Mouse (Mus musculus) hindbrain, postnatal 0 days (tissue): ENCODE data around the gene Ankrd44. TPM values are rescaled to one million over a fixed set of nuclear protein-coding genes. Genes with fewer than 3 reads are reported as not detected.
A peak's percentile ranks its signal among the peaks of the same experiment; 100 is the strongest.

Experiments used
- ATAC-seq: fragments of 200-750 bp; cut with Nextera tagmentation; 2 replicates; pipeline ENCODE4 v1.8.0; 2017; ENCODE audit warnings: mild to moderate bottlenecking, moderate TSS enrichment, moderate library complexity
- DNase-seq: peaks from one replicate; pipeline ENCODE4 v3.0.0-alpha.2; 2015; ENCODE audit warnings: low spot score
- H3K27ac ChIP-seq: fragments of 300-500 bp; sonication (generic); 2 replicates; pipeline ENCODE4 v1.5.1; 2014; ENCODE audit warnings: mild to moderate bottlenecking
- H3K27me3 ChIP-seq: fragments of 300-500 bp; sonication (generic); 2 replicates; pipeline ENCODE4 v1.6.1; 2014; ENCODE audit warnings: low read length, mixed read lengths; ENCODE audit not compliant: insufficient read depth
- H3K36me3 ChIP-seq: fragments of 300-500 bp; sonication (generic); 2 replicates; pipeline ENCODE4 v1.6.1; 2014; ENCODE audit warnings: low read length, mixed read lengths; ENCODE audit not compliant: insufficient read depth
- H3K4me1 ChIP-seq: fragments of 300-500 bp; sonication (generic); 2 replicates; pipeline ENCODE4 v1.6.1; 2014; ENCODE audit warnings: antibody characterized with exemption, low read length, mixed read lengths; ENCODE audit not compliant: insufficient read depth
- H3K4me2 ChIP-seq: fragments of 300-500 bp; sonication (generic); 2 replicates; pipeline ENCODE4 v1.6.1; 2014; ENCODE audit warnings: low read depth, mild to moderate bottlenecking, low read length, moderate library complexity, mixed read lengths
- H3K4me3 ChIP-seq: fragments of 300-500 bp; sonication (generic); 2 replicates; pipeline ENCODE4 v1.5.1; 2014; ENCODE audit warnings: low read length
- H3K9ac ChIP-seq: fragments of 300-500 bp; sonication (generic); replicated peaks from 2 replicates; pipeline ENCODE4 v1.6.1; 2014; ENCODE audit warnings: mild to moderate bottlenecking, low read length, moderate library complexity, mixed read lengths
- H3K9me3 ChIP-seq: fragments of 300-500 bp; sonication (generic); 2 replicates; pipeline ENCODE4 v1.6.1; 2016; ENCODE audit warnings: low read length, mixed read lengths
- CTCF ChIP-seq: IDR thresholded peaks from 2 replicates; pipeline ENCODE4 v1.5.1; 2016; ENCODE audit warnings: antibody characterized with exemption, control low read depth, low read depth
- WGBS: fragments of 180-500 bp; shearing (Covaris S2); extraction: QIAGEN DNeasy Blood & Tissue Kit; methylation state at CpG from one replicate; pipeline ENCODE4 v1.1.7; 2014; 5-methylcytosine and 5-hydroxymethylcytosine counted together
- polyA plus RNA-seq: library from polyadenylated mRNA; unstranded; fragments of >200 nt; fragmentation: Nextera tagmentation; extraction: Ambion mirVana; gene quantifications from 2 replicates; pipeline ENCODE4 v1.2.1, GENCODE M21; 2015
- total RNA-seq: library from RNA; depleted of rRNA; stranded (reverse); fragments of >200 nt; gene quantifications from 2 replicates; pipeline ENCODE4 v1.2.3, GENCODE M21; 2014

The Ankrd44 gene
- total and polyA plus RNA-seq, 2 experiments from 2014 or later = 13.7 to 82.9 TPM

GRCm38 (mm10) chr1:54913379-54913873 is 12.8 kb downstream of the Ankrd44 start:
- Histone ChIP-seq H3K9me3 (no peaks in the 10 kb centered on the region), H3K27ac (no peak overlapping the region), H3K4me1 (0 out of 2 replicates have a peak, but pooled peaks cover 6% of the 10 kb centered on the region), H3K4me2 (no peak overlapping the region), H3K4me3 (no peak overlapping the region), H3K9ac (no peak overlapping the region), H3K36me3 (no peaks in the 10 kb centered on the region), H3K27me3 (no peaks in the 10 kb centered on the region)
- DNase-seq (no peak), ATAC-seq (no peak)
- no peak for TF ChIP-seq CTCF
- WGBS = 90% methylated on average over 3 of the region's 3 CpGs

- Histone ChIP-seq H3K27me3 (no peaks in the 10 kb centered on the region), H3K36me3 (no peaks in the 10 kb centered on the region), H3K4me3 (no peak overlapping the region), H3K4me2 (no peak overlapping the region), H3K9ac (no peak overlapping the region), H3K9me3 (no peaks in the 10 kb centered on the region), H3K4me1 (0 out of 2 replicates have a peak, but pooled peaks cover 6% of the 10 kb centered on the region), H3K27ac (no peak overlapping the region)
- TF ChIP-seq CTCF = peak; percentile 23; the same call in 1 of the 2 replicates
- no peak for DNase-seq
- no peak for ATAC-seq
These were observed 13.2 kb downstream of the Ankrd44 start for GRCm38 (mm10) chr1:54913063-54913335.

- TF ChIP-seq CTCF = no peak
- WGBS = 58% methylated on average over 7 of the region's 7 CpGs
- ATAC-seq (0 out of 2 replicates have a peak, but pooled peaks have one; percentile 27), DNase-seq (no peak)
- Histone ChIP-seq H3K4me3 (no peak overlapping the region), H3K27ac (no peak overlapping the region), H3K27me3 (no peaks in the 10 kb centered on the region), H3K9ac (no peak overlapping the region), H3K9me3 (no peaks in the 10 kb centered on the region), H3K4me2 (no peak overlapping the region), H3K4me1 (0 out of 2 replicates have a peak, but pooled peaks cover 6% of the 10 kb centered on the region), H3K36me3 (no peaks in the 10 kb centered on the region)
These were observed 13.7 kb downstream of the Ankrd44 start for GRCm38 (mm10) chr1:54912290-54913062.

DNA sequence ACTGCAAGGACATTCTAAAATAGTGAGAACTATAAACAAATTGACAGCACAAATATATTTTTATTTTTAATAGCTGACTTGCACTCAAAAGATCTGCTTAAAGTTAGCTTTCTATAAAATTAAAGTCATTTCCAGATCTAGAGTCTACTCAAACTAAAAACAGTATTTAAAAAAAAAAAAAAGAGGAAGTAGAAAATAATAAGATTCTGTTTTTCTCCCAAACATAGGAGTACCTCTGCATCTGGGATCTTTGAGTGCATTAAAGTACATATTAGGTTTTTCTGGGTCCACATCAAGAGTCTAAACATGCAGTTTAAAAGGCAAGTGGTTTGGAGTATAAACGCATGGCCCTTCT is 15.0 kb downstream of the Ankrd44 start:
- Histone ChIP-seq H3K4me2 (no peak overlapping the region), H3K4me3 (no peak overlapping the region), H3K27me3 (no peaks in the 10 kb centered on the region), H3K9ac (no peak overlapping the region), H3K36me3 (no peaks in the 10 kb centered on the region), H3K9me3 (no peaks in the 10 kb centered on the region), H3K27ac (no peak overlapping the region), H3K4me1 (peaks cover 13% of the 10 kb centered on the region; the same call in 1 of the 2 replicates)
- no peak for DNase-seq
- no peak for TF ChIP-seq CTCF
- no peak for ATAC-seq
- WGBS = 94% methylated on average over 1 of the region's 1 CpGs

DNA sequence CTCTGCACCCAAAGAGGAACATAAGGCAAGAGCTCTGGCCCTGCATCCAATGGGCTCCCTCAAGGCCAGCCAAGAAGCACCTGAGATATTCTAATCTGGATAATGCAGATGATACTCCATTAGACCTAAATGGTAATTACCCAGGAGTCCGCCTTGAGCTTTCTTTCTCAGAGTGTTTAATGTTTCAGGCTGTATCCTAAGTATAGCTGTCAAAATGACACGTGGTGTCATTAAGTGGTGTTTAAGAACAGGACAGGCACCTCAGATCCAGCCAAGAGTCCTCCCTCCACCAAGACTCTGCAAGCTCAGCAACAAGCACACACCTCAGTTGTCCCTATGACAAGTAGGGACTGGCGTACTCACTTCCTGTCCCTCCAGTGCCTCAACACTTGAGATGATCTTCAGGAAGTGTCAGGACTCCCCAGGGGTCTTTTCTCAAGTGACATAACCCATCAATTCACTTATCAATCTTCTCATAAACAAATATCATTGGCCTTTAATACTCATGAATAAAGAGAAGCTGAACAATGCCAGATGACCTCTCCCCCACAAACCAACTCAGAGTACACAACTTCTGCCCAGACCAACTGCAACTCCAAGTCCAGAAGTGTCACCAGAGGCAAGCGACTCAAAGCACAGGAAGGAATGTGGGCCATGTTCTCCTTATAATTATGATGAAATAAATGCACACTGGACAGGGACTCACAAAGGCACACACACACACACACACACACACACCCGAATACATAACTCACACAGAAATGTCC is 15.5 kb downstream of the Ankrd44 start:
- TF ChIP-seq CTCF = no peak

DNA sequence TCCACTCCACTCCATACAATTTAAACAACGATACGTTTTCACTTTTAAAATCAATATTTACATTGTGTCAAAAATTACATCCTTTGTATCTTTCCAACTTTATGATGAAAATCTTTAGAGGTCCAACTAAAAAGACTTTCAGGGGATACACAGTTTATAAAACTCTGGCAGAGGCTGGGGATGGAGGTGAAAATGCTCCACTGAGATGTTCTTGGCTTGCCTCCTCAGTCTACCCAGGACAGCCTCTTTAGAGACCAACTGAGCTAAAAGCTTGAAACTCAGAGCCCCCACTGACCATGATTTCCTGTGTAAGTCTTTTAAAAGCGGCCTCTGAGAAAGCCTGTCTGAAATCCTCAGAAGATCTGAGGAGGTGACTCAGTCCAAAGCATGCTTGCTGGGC is 17.4 kb downstream of the Ankrd44 start:
- H3K27me3 ChIP-seq = no peaks in the 10 kb centered on the region
- H3K4me3 ChIP-seq = no peak overlapping the region
- WGBS = 82% methylated on average over 3 of the region's 3 CpGs
- no peak overlapping the region for H3K9ac ChIP-seq
- ATAC-seq (no peak), DNase-seq (no peak)
- H3K9me3 ChIP-seq = no peaks in the 10 kb centered on the region
- H3K36me3 ChIP-seq = no peaks in the 10 kb centered on the region
- H3K4me1 ChIP-seq = peaks cover 13% of the 10 kb centered on the region; the same call in 1 of the 2 replicates
- TF ChIP-seq CTCF = no peak
- H3K4me2 ChIP-seq = no peak overlapping the region
- no peak overlapping the region for H3K27ac ChIP-seq

More for the DNA sequence above, 15.5 kb downstream of the Ankrd44 start:
- Histone ChIP-seq H3K9ac (no peak overlapping the region), H3K36me3 (no peaks in the 10 kb centered on the region), H3K4me1 (peaks cover 13% of the 10 kb centered on the region; the same call in 1 of the 2 replicates), H3K27me3 (no peaks in the 10 kb centered on the region), H3K27ac (no peak overlapping the region), H3K9me3 (no peaks in the 10 kb centered on the region), H3K4me2 (no peak overlapping the region), H3K4me3 (no peak overlapping the region)
- DNase-seq (no peak), ATAC-seq (no peak)
- 77% methylated on average over 5 of the region's 5 CpGs for WGBS
